Mouse (Mus musculus) kidney, postnatal 14 days (tissue): ENCODE measurements at regions not wholly inside any gene's neighbourhood (a gene's known extent, or its start where the extent isn't known, plus 50 kb on each side); places are given as distances from the start of the nearest gene placed in this dataset.
A peak's percentile ranks its signal among the peaks of the same experiment; 100 is the strongest.

Source experiments
- DNase-seq: peaks from one replicate; pipeline ENCODE4 v3.0.0; 2022; ENCODE audit warnings: mixed read lengths

- peak; percentile 49 for DNase-seq
Measured at GRCm38 (mm10) chrX:97923956-97924355, 224.6 kb upstream of the Ar start.

GRCm38 (mm10) chrX:97924361-97924760, 224.2 kb upstream of the Ar start:
- DNase-seq: no peak

- no peak for DNase-seq
Measured at GRCm38 (mm10) chrX:97925811-97926210, 222.8 kb upstream of the Ar start.
